Mouse (Mus musculus) myocyte (in vitro differentiated cells): ENCODE measurements around the gene Gm20388. TPM values are rescaled to one million over a fixed set of nuclear protein-coding genes. Genes with fewer than 3 reads are reported as not detected.

Source experiments
- H3K27me3 ChIP-seq: one replicate; pipeline ENCODE4 v1.6.1; 2011; ENCODE audit not compliant: control insufficient read depth, insufficient read depth, insufficient read length
- H3K36me3 ChIP-seq: one replicate; pipeline ENCODE4 v1.6.1; 2011; ENCODE audit not compliant: control insufficient read depth, insufficient read depth
- H3K4me2 ChIP-seq: one replicate; pipeline ENCODE4 v1.6.1; 2011; ENCODE audit warnings: low read depth, control low read depth
- H3K4me3 ChIP-seq: one replicate; pipeline ENCODE4 v1.5.1; 2011; ENCODE audit warnings: mild to moderate bottlenecking, control low read depth, moderate library complexity
- H3K79me2 ChIP-seq: one replicate; pipeline ENCODE4 v1.6.1; 2011; ENCODE audit not compliant: control insufficient read depth, insufficient read depth
- H3ac ChIP-seq: one replicate; pipeline ENCODE4 v1.6.1; 2011; ENCODE audit not compliant: control insufficient read depth, insufficient read length
- CEBPB ChIP-seq: IDR thresholded peaks from 2 replicates; pipeline ENCODE4 v1.6.1; 2011; ENCODE audit warnings: mild to moderate bottlenecking, moderate library complexity; ENCODE audit not compliant: poor library complexity, insufficient read depth, severe bottlenecking
- E2F4 ChIP-seq: IDR thresholded peaks from one replicate; pipeline ENCODE4 v1.6.1; 2011; ENCODE audit warnings: mild to moderate bottlenecking, control low read depth, moderate library complexity; ENCODE audit not compliant: insufficient read depth
- MAX ChIP-seq: IDR thresholded peaks from one replicate; pipeline ENCODE4 v1.6.1; 2011; ENCODE audit warnings: low read depth, mild to moderate bottlenecking, control low read depth
- MYOD1 ChIP-seq, 3 experiments: IDR thresholded peaks; one replicate each; pipeline ENCODE4 v1.6.1; 2011; ENCODE audit warnings: control low read depth in 2 of 3, low read depth in 2 of 3, mild to moderate bottlenecking in 2 of 3, moderate library complexity in 1 of 3; ENCODE audit not compliant: insufficient read length in 2 of 3, control insufficient read depth in 1 of 3
- MYOG ChIP-seq, 3 experiments: IDR thresholded peaks; one replicate each; pipeline ENCODE4 v1.6.1; 2011; ENCODE audit warnings: control low read depth in 2 of 3, low read depth in 2 of 3, mild to moderate bottlenecking in 2 of 3; ENCODE audit not compliant: insufficient read length in 2 of 3, control insufficient read depth in 1 of 3, insufficient read depth in 1 of 3
- POLR2A ChIP-seq: IDR thresholded peaks from one replicate; pipeline ENCODE4 v1.6.1; 2011; ENCODE audit warnings: low read depth, mild to moderate bottlenecking, control low read depth, moderate library complexity; ENCODE audit not compliant: insufficient read length
- POLR2AphosphoS2 ChIP-seq: IDR thresholded peaks from one replicate; pipeline ENCODE4 v1.6.1; 2011; ENCODE audit warnings: low read depth, control low read depth; ENCODE audit not compliant: insufficient read length
- REST ChIP-seq: IDR thresholded peaks from one replicate; pipeline ENCODE4 v1.6.1; 2011; ENCODE audit warnings: mild to moderate bottlenecking, control low read depth, moderate library complexity; ENCODE audit not compliant: insufficient read depth, insufficient read length
- SRF ChIP-seq: IDR thresholded peaks from one replicate; pipeline ENCODE4 v1.6.1; 2011; ENCODE audit warnings: low read depth; ENCODE audit not compliant: control insufficient read depth, insufficient read length
- TCF12 ChIP-seq: IDR thresholded peaks from one replicate; pipeline ENCODE4 v1.6.1; 2011; ENCODE audit warnings: mild to moderate bottlenecking, control low read depth; ENCODE audit not compliant: poor library complexity, insufficient read depth, severe bottlenecking
- TCF3 ChIP-seq: IDR thresholded peaks from one replicate; pipeline ENCODE4 v1.6.1; 2011; ENCODE audit warnings: low read depth, control low read depth; ENCODE audit not compliant: insufficient read length
- USF1 ChIP-seq: IDR thresholded peaks from one replicate; pipeline ENCODE4 v1.6.1; 2011; ENCODE audit warnings: low read depth, mild to moderate bottlenecking, control low read depth, moderate library complexity
- polyA plus RNA-seq: library from polyadenylated mRNA; unstranded; fragments of >200 nt; fragmentation: generic; extraction: Trizol; gene quantifications from one replicate; pipeline ENCODE4 v1.2.1, GENCODE M21; 2012; ENCODE audit warnings: missing spikeins

Gm20388 gene
- polyA plus RNA-seq, 1 experiment: 15.3 TPM

GRCm38 (mm10) chr8:122001339-122002115 is 2090.9 kb downstream of the Gm20388 start:
- Histone ChIP-seq H3K36me3 (peaks cover 11% of the 10 kb centered on the region), H3K79me2 (no peaks in the 10 kb centered on the region), H3K4me3 (no peak overlapping the region)

GRCm38 (mm10) chr8:122003646-122004045 is 2093.0 kb downstream of the Gm20388 start:
- Histone ChIP-seq H3K36me3 (peaks cover 15% of the 10 kb centered on the region), H3K27me3 (no peaks in the 10 kb centered on the region), H3ac (no peak overlapping the region), H3K4me3 (no peak overlapping the region), H3K79me2 (no peaks in the 10 kb centered on the region), H3K4me2 (no peak overlapping the region)
- TF ChIP-seq TCF3 (no peak), MYOG (IDR thresholded peaks at IDR 0.05; ENCODE audit: control insufficient read depth in 1 of 3, insufficient read depth in 1 of 3, insufficient read length in 2 of 3, low read depth in 2 of 3) (peak in 1 of 3 experiments; percentile 48), TCF12 (no peak), CEBPB (no peak), E2F4 (no peak), POLR2AphosphoS2 (no peak), USF1 (no peak), MAX (no peak), MYOD1 (IDR thresholded peaks at IDR 0.05; ENCODE audit: control insufficient read depth in 1 of 3, insufficient read length in 2 of 3, low read depth in 2 of 3) (peak in 2 of 3 experiments; percentile 48 to 68), SRF (no peak), REST (no peak)

More at GRCm38 (mm10) chr8:122001339-122002115, 2090.9 kb downstream of the Gm20388 start:
- Histone ChIP-seq H3ac (no peak overlapping the region), H3K4me2 (no peak overlapping the region), H3K27me3 (no peaks in the 10 kb centered on the region)
- TF ChIP-seq TCF12 (peak; percentile 29), MYOG (IDR thresholded peaks at IDR 0.05; ENCODE audit: control insufficient read depth in 1 of 3, insufficient read depth in 1 of 3, insufficient read length in 2 of 3, low read depth in 2 of 3) (peak in 2 of 3 experiments; percentile 66 to 93), REST (no peak), TCF3 (peak; percentile 32), MYOD1 (IDR thresholded peaks at IDR 0.05; ENCODE audit: control insufficient read depth in 1 of 3, insufficient read length in 2 of 3, low read depth in 2 of 3) (peak in 2 of 3 experiments; percentile 44 to 66)

- Histone ChIP-seq H3K4me2 (no peak overlapping the region), H3K79me2 (no peaks in the 10 kb centered on the region), H3ac (no peak overlapping the region), H3K4me3 (no peak overlapping the region), H3K27me3 (no peaks in the 10 kb centered on the region), H3K36me3 (peaks cover 12% of the 10 kb centered on the region)
- TF ChIP-seq TCF12 (no peak), MYOD1 (IDR thresholded peaks at IDR 0.05; ENCODE audit: control insufficient read depth in 1 of 3, insufficient read length in 2 of 3, low read depth in 2 of 3) (no peak)
Measured at GRCm38 (mm10) chr8:122004131-122004530, 2093.5 kb downstream of the Gm20388 start.

GRCm38 (mm10) chr8:122005422-122006204 is 2095.0 kb downstream of the Gm20388 start:
- H3K36me3 ChIP-seq: peaks cover 10% of the 10 kb centered on the region
- H3ac ChIP-seq: no peak overlapping the region
- no peak for TF ChIP-seq TCF12
- TF ChIP-seq MYOD1 (IDR thresholded peaks at IDR 0.05; ENCODE audit: control insufficient read depth in 1 of 3, insufficient read length in 2 of 3, low read depth in 2 of 3): peak in 2 of 3 experiments; percentile 23 to 83
- no peak for TF ChIP-seq TCF3
- no peak for TF ChIP-seq POLR2A
- peak in 2 of 3 experiments; percentile 58 to 74 for TF ChIP-seq MYOG (IDR thresholded peaks at IDR 0.05; ENCODE audit: control insufficient read depth in 1 of 3, insufficient read depth in 1 of 3, insufficient read length in 2 of 3, low read depth in 2 of 3)
- no peaks in the 10 kb centered on the region for H3K79me2 ChIP-seq
- no peak overlapping the region for H3K4me3 ChIP-seq
- no peaks in the 10 kb centered on the region for H3K27me3 ChIP-seq
- H3K4me2 ChIP-seq: no peak overlapping the region
